Mouse (Mus musculus) kidney, adult 2 months (tissue): ENCODE measurements around the gene Pbxip1. TPM values are rescaled to one million over a fixed set of nuclear protein-coding genes. Genes with fewer than 3 reads are reported as not detected.
A peak's percentile ranks its signal among the peaks of the same experiment; 100 is the strongest.

Experiments used
- DNase-seq: peaks from one replicate; pipeline ENCODE4 v3.0.0; 2021
- H3K27ac ChIP-seq: fragments of 200-500 bp; 2 replicates; pipeline ENCODE4 v1.5.1; 2012; ENCODE audit warnings: low read depth, low read length, control low read depth, inconsistent platforms; ENCODE audit not compliant: insufficient read depth
- H3K27me3 ChIP-seq: fragments of 200-500 bp; replicated peaks from 2 replicates; pipeline ENCODE4 v1.6.1; 2012; ENCODE audit warnings: mild to moderate bottlenecking, moderate library complexity, low read length, inconsistent platforms; ENCODE audit not compliant: control insufficient read depth, insufficient read depth
- H3K36me3 ChIP-seq: fragments of 200-500 bp; 2 replicates; pipeline ENCODE4 v1.6.1; 2012; ENCODE audit warnings: mild to moderate bottlenecking, moderate library complexity, low read length, inconsistent platforms; ENCODE audit not compliant: control insufficient read depth, insufficient read depth
- H3K4me1 ChIP-seq: fragments of 200-500 bp; 2 replicates; pipeline ENCODE4 v1.6.1; 2011; ENCODE audit warnings: low read length; ENCODE audit not compliant: control insufficient read depth, insufficient read depth
- H3K4me3 ChIP-seq: fragments of 200-500 bp; 2 replicates; pipeline ENCODE4 v1.5.1; 2011; ENCODE audit warnings: mild to moderate bottlenecking, low read depth, low read length, control low read depth; ENCODE audit not compliant: insufficient read depth
- CTCF ChIP-seq: fragments of 200-500 bp; conservative IDR thresholded peaks from 2 replicates; pipeline ENCODE4 v1.5.1; 2011; ENCODE audit warnings: low read depth, mild to moderate bottlenecking, control low read depth, low read length, moderate library complexity, mixed read lengths; ENCODE audit not compliant: insufficient read depth, insufficient read length
- POLR2A ChIP-seq: fragments of 200-500 bp; IDR thresholded peaks from one replicate; pipeline ENCODE4 v1.6.1; 2011; ENCODE audit warnings: low read depth, low read length, control low read depth
- WGBS: fragments of 180-500 bp; shearing (Covaris S2); methylation state at CpG from one replicate; pipeline ENCODE4 v1.1.7; 2018; 5-methylcytosine and 5-hydroxymethylcytosine counted together
- polyA plus RNA-seq: library from polyadenylated mRNA; depleted of rRNA; stranded (reverse); fragments of >200 nt; gene quantifications from 2 replicates; pipeline ENCODE4 v1.2.3, GENCODE M21; 2012

Pbxip1 gene
- polyA plus RNA-seq, 1 experiment = 61.3 TPM

GRCm38 (mm10) chr3:89396654-89397005 is 39.9 kb upstream of the Pbxip1 start:
- H3K4me1 ChIP-seq = peaks cover 6% of the 10 kb centered on the region; the same call in 1 of the 2 replicates
- H3K27me3 ChIP-seq = no peaks in the 10 kb centered on the region
- peak overlapping the region; percentile 28; the same call in 1 of the 2 replicates for H3K27ac ChIP-seq
- no peaks in the 10 kb centered on the region for H3K36me3 ChIP-seq
- no peak for TF ChIP-seq CTCF
- TF ChIP-seq POLR2A = no peak
- 0% methylated on average over 4 of the region's 4 CpGs for WGBS
- DNase-seq = no peak
- peak overlapping the region; percentile 65; the same call in 1 of the 2 replicates for H3K4me3 ChIP-seq

- TF ChIP-seq CTCF (no peak), POLR2A (no peak)
- H3K36me3 ChIP-seq = no peaks in the 10 kb centered on the region
- no peak for DNase-seq
- no peak overlapping the region for H3K4me3 ChIP-seq
- WGBS = 88% methylated on average over 7 of the region's 7 CpGs
- H3K4me1 ChIP-seq = peaks cover 6% of the 10 kb centered on the region; the same call in 1 of the 2 replicates
- H3K27me3 ChIP-seq = no peaks in the 10 kb centered on the region
- no peak overlapping the region for H3K27ac ChIP-seq
These were observed 35.2 kb upstream of the Pbxip1 start for GRCm38 (mm10) chr3:89401329-89401728.

GRCm38 (mm10) chr3:89402693-89403092 is 33.8 kb upstream of the Pbxip1 start, which contains the start of gene Lenep:
Gene Lenep, minus strand, starts transcription at chr3:89402793.
- no peak for DNase-seq
- H3K4me3 ChIP-seq = no peak within 1 kb of the TSS
- no peaks in the 10 kb centered on the region for H3K27me3 ChIP-seq
- H3K4me1 ChIP-seq = no peaks in the 10 kb centered on the region
- H3K36me3 ChIP-seq = no peaks in the 10 kb centered on the region
- no peak within 1 kb of the TSS for H3K27ac ChIP-seq
- no peak for TF ChIP-seq CTCF
- no peak for TF ChIP-seq POLR2A
- WGBS = 76% methylated on average over 5 of the region's 5 CpGs

- TF ChIP-seq POLR2A = no peak
- TF ChIP-seq CTCF = no peak
- no peak overlapping the region for H3K27ac ChIP-seq
- H3K27me3 ChIP-seq = no peaks in the 10 kb centered on the region
- H3K36me3 ChIP-seq = peaks cover 2% of the 10 kb centered on the region; the same call in 1 of the 2 replicates
- H3K4me3 ChIP-seq = no peak overlapping the region
- WGBS = 89% methylated on average over 6 of the region's 6 CpGs
- H3K4me1 ChIP-seq = peaks cover 6% of the 10 kb centered on the region; the same call in 1 of the 2 replicates
- no peak for DNase-seq
These were observed 29.6 kb upstream of the Pbxip1 start for GRCm38 (mm10) chr3:89406887-89407286.

- no peak overlapping the region for H3K27ac ChIP-seq
- 76% methylated on average over 16 of the region's 16 CpGs for WGBS
- H3K4me3 ChIP-seq = no peak overlapping the region
- peaks cover 2% of the 10 kb centered on the region; the same call in 1 of the 2 replicates for H3K36me3 ChIP-seq
- H3K27me3 ChIP-seq = no peaks in the 10 kb centered on the region
- peaks cover 6% of the 10 kb centered on the region; the same call in 1 of the 2 replicates for H3K4me1 ChIP-seq
- no peak for TF ChIP-seq CTCF
- no peak for TF ChIP-seq POLR2A
- DNase-seq = no peak
These were observed 28.1 kb upstream of the Pbxip1 start for GRCm38 (mm10) chr3:89408448-89408847.

- Histone ChIP-seq H3K4me1 (peaks cover 6% of the 10 kb centered on the region; the same call in 1 of the 2 replicates), H3K4me3 (no peak overlapping the region), H3K27me3 (no peaks in the 10 kb centered on the region), H3K36me3 (peaks cover 2% of the 10 kb centered on the region; the same call in 1 of the 2 replicates), H3K27ac (no peak overlapping the region)
- no peak for TF ChIP-seq CTCF
- no peak for TF ChIP-seq POLR2A
- WGBS = 65% methylated on average over 3 of the region's 3 CpGs
- no peak for DNase-seq
These were observed 26.8 kb upstream of the Pbxip1 start for GRCm38 (mm10) chr3:89409701-89410100.

- DNase-seq = no peak
These were observed 25.6 kb upstream of the Pbxip1 start for GRCm38 (mm10) chr3:89410864-89411263.

More at GRCm38 (mm10) chr3:89410864-89411263, 25.6 kb upstream of the Pbxip1 start:
- H3K36me3 ChIP-seq = peaks cover 2% of the 10 kb centered on the region; the same call in 1 of the 2 replicates
- no peaks in the 10 kb centered on the region for H3K27me3 ChIP-seq
- H3K27ac ChIP-seq = peak overlapping the region; percentile 72; the same call in 1 of the 2 replicates
- WGBS = 62% methylated on average over 10 of the region's 10 CpGs
- TF ChIP-seq POLR2A = no peak
- no peak for TF ChIP-seq CTCF
- peak overlapping the region; percentile 65 for H3K4me3 ChIP-seq
- H3K4me1 ChIP-seq = peaks cover 6% of the 10 kb centered on the region; the same call in 1 of the 2 replicates
